ENCODE assay signal across 10 mouse cellular contexts in genomic region chr11:95515376-95516323, GRCm38 (mm10). TPM values are rescaled to one million over a fixed set of nuclear protein-coding genes. Genes with fewer than 3 reads are reported as not detected.
DNase-seq lines count a peak whose midpoint lies in the region; ATAC-seq and TF ChIP-seq lines count a peak whose summit lies in the region.
"Had no signal": no experiment of that assay in that cellular context is flagged by ENCODE, and none has a peak within 500 bp of the region (broad histone marks: within the 10 kb centered on the region; RNA-seq: fewer than 3 reads in every experiment).

No protein-coding gene starts in this region.

- no peaks in the 10 kb centered on the region for H3K9me3 ChIP-seq in forebrain, embryonic 10.5 days
- H3K9me3 ChIP-seq in forebrain, embryonic 12.5 days, result no peaks in the 10 kb centered on the region
- no peaks in the 10 kb centered on the region for H3K9me3 ChIP-seq in stomach, embryonic 14.5 days (ENCODE audit: control insufficient read depth, low read depth, low read length)
- no peaks in the 10 kb centered on the region for H3K9me3 ChIP-seq in stomach, postnatal 0 days (ENCODE audit: control insufficient read depth, low read length)
- H3K9me3 ChIP-seq in limb, embryonic 15.5 days, result no peaks in the 10 kb centered on the region

- no peak for ATAC-seq in forebrain, embryonic 12.5 days (ENCODE audit: low FRiP score)
- ATAC-seq in stomach, embryonic 14.5 days (ENCODE audit: insufficient number of reproducible peaks, insufficient read depth, low FRiP score, low read depth), result no peak
- no peak for ATAC-seq in stomach, postnatal 0 days (ENCODE audit: low FRiP score, low TSS enrichment)
- ATAC-seq in limb, embryonic 15.5 days (ENCODE audit: insufficient number of reproducible peaks, low FRiP score, low TSS enrichment, low read depth), result no peak
- no peak for ATAC-seq in activated CD4-positive, CD25-positive, alpha-beta regulatory T cell, adult 4 months

- DNase-seq in forebrain, embryonic 10.5 days (ENCODE audit: extremely low spot score, low spot score), result no peak
- DNase-seq in stomach, postnatal 0 days (ENCODE audit: low spot score), result no peak
- DNase-seq in layer of hippocampus, adult 11-12 months (ENCODE audit: low spot score), result no peak
- no peak for DNase-seq in spleen, adult 18-20 months
- DNase-seq: kidney, postnatal 36 days had no signal

- peak overlapping the region; percentile 71 for H3K27ac ChIP-seq in forebrain, embryonic 10.5 days
- H3K27ac ChIP-seq in forebrain, embryonic 12.5 days, result no peak overlapping the region; the same call in 1 of the 2 replicates
- peak overlapping the region; percentile 52; the same call in 1 of the 2 replicates for H3K27ac ChIP-seq in stomach, embryonic 14.5 days (ENCODE audit: low read length)
- H3K27ac ChIP-seq in stomach, postnatal 0 days (replicated peaks), result no peak overlapping the region
- no peak overlapping the region for H3K27ac ChIP-seq in limb, embryonic 15.5 days

- no peak overlapping the region for H3K9ac ChIP-seq in forebrain, embryonic 12.5 days
- H3K9ac ChIP-seq in stomach, embryonic 14.5 days (replicated peaks; ENCODE audit: low read depth, low read length), result no peak overlapping the region
- H3K9ac ChIP-seq in stomach, postnatal 0 days (ENCODE audit: low read length), result no peak overlapping the region
- H3K9ac ChIP-seq in limb, embryonic 15.5 days, result no peak overlapping the region

- peaks cover 72% of the 10 kb centered on the region for H3K4me1 ChIP-seq in forebrain, embryonic 10.5 days
- peaks cover 60% of the 10 kb centered on the region for H3K4me1 ChIP-seq in forebrain, embryonic 12.5 days
- peaks cover 9% of the 10 kb centered on the region; the same call in 1 of the 2 replicates for H3K4me1 ChIP-seq in stomach, embryonic 14.5 days (ENCODE audit: control insufficient read depth, insufficient read depth, low read length)
- H3K4me1 ChIP-seq in stomach, postnatal 0 days (replicated peaks; ENCODE audit: control insufficient read depth, insufficient read depth), result no peaks in the 10 kb centered on the region
- H3K4me1 ChIP-seq in limb, embryonic 15.5 days, result peaks cover 45% of the 10 kb centered on the region

- H3K27me3 ChIP-seq in forebrain, embryonic 10.5 days (ENCODE audit: poor library complexity, severe bottlenecking), result peaks cover 89% of the 10 kb centered on the region
- H3K27me3 ChIP-seq in forebrain, embryonic 12.5 days, result peaks cover 67% of the 10 kb centered on the region
- H3K27me3 ChIP-seq in stomach, embryonic 14.5 days (ENCODE audit: control insufficient read depth, insufficient read depth, low read length), result peaks cover 17% of the 10 kb centered on the region; the same call in 1 of the 2 replicates
- H3K27me3 ChIP-seq in stomach, postnatal 0 days (ENCODE audit: control insufficient read depth, insufficient read depth, low read length), result 0 out of 2 replicates have a peak, but pooled peaks cover 2% of the 10 kb centered on the region
- peaks cover 43% of the 10 kb centered on the region for H3K27me3 ChIP-seq in limb, embryonic 15.5 days

- WGBS in forebrain, embryonic 10.5 days, result 35% methylated on average over 17 of the region's 17 CpGs
- WGBS in forebrain, embryonic 12.5 days, result 31% methylated on average over 17 of the region's 17 CpGs
- WGBS in stomach, embryonic 14.5 days, result 41% methylated on average over 17 of the region's 17 CpGs
- 66% methylated on average over 17 of the region's 17 CpGs for whole genome bisulfite sequencing in stomach, postnatal 0 days
- 56% methylated on average over 17 of the region's 17 CpGs for WGBS in limb, embryonic 15.5 days

- no peak for TF ChIP-seq EP300 in stomach, postnatal 0 days (optimal IDR thresholded peaks at IDR 0.05)

- TF ChIP-seq CTCF in stomach, postnatal 0 days (IDR thresholded peaks at IDR 0.05; ENCODE audit: low read depth), result no peak

- no peak overlapping the region; the same call in 1 of the 2 replicates for H3K4me2 ChIP-seq in forebrain, embryonic 12.5 days
- no peak overlapping the region for H3K4me2 ChIP-seq in stomach, embryonic 14.5 days (replicated peaks; ENCODE audit: low read depth, low read length)
- no peak overlapping the region for H3K4me2 ChIP-seq in stomach, postnatal 0 days (replicated peaks; ENCODE audit: low read depth)
- no peak overlapping the region for H3K4me2 ChIP-seq in limb, embryonic 15.5 days

- H3K36me3 ChIP-seq in forebrain, embryonic 10.5 days (replicated peaks), result no peaks in the 10 kb centered on the region
- no peaks in the 10 kb centered on the region for H3K36me3 ChIP-seq in forebrain, embryonic 12.5 days (replicated peaks)
- no peaks in the 10 kb centered on the region for H3K36me3 ChIP-seq in stomach, embryonic 14.5 days (ENCODE audit: control insufficient read depth, insufficient read depth, low read length)
- no peaks in the 10 kb centered on the region for H3K36me3 ChIP-seq in stomach, postnatal 0 days (ENCODE audit: control insufficient read depth, insufficient read depth, low read length)
- no peaks in the 10 kb centered on the region for H3K36me3 ChIP-seq in limb, embryonic 15.5 days

- peak overlapping the region; percentile 16; the same call in 1 of the 2 replicates for H3K4me3 ChIP-seq in forebrain, embryonic 10.5 days
- H3K4me3 ChIP-seq in forebrain, embryonic 12.5 days (replicated peaks), result no peak overlapping the region
- no peak overlapping the region; the same call in 1 of the 2 replicates for H3K4me3 ChIP-seq in stomach, embryonic 14.5 days (ENCODE audit: low read depth, low read length)
- H3K4me3 ChIP-seq in stomach, postnatal 0 days (ENCODE audit: low read depth, low read length), result no peak overlapping the region
- H3K4me3 ChIP-seq in limb, embryonic 15.5 days, result peak overlapping the region; percentile 57; the same call in 1 of the 2 replicates

RNA-seq across cellular contexts. Expression of gene Nxph3, which starts 1.3 kb away (rescaled TPM):
- 0.31 and 0.36 TPM in 2 replicates for polyA plus RNA-seq in forebrain, embryonic 10.5 days (2016; fragmentation: Nextera tagmentation; extraction: Ambion mirVana)
- 0.57 and 0.87 TPM in 2 replicates for polyA plus RNA-seq in forebrain, embryonic 12.5 days (2016; fragmentation: Nextera tagmentation; extraction: Ambion mirVana)
- 0.86 and 1.1 TPM in 2 replicates for polyA plus RNA-seq in stomach, embryonic 14.5 days (2014; fragmentation: Nextera tagmentation; extraction: Ambion mirVana)
- polyA plus RNA-seq in stomach, postnatal 0 days (2015; fragmentation: Nextera tagmentation; extraction: Ambion mirVana), result 0.44 and 0.76 TPM in 2 replicates
- polyA plus RNA-seq in limb, embryonic 15.5 days (2015; fragmentation: Nextera tagmentation; extraction: Ambion mirVana), result 0.69 and 0.70 TPM in 2 replicates
- not detected for polyA plus RNA-seq in activated CD4-positive, CD25-positive, alpha-beta regulatory T cell, adult 4 months (2017; shearing (Covaris generic))
- polyA plus RNA-seq: liver, embryonic 16.5 days had no signal

Comparison
In these comparisons a context has a peak if more than half of its experiments do, and no peak if none do; other contexts are left out.
1. H3K27ac ChIP-seq: peak in forebrain, embryonic 10.5 days (single experiment) and stomach, embryonic 14.5 days (single experiment); none in forebrain, embryonic 12.5 days (single experiment), stomach, postnatal 0 days (single experiment) and limb, embryonic 15.5 days (single experiment).
2. H3K4me3 ChIP-seq: peak in forebrain, embryonic 10.5 days (single experiment) and limb, embryonic 15.5 days (single experiment); none in forebrain, embryonic 12.5 days (single experiment), stomach, embryonic 14.5 days (single experiment) and stomach, postnatal 0 days (single experiment).